Mouse (Mus musculus): ENCODE data around the gene Olfr64. TPM values are rescaled to one million over a fixed set of nuclear protein-coding genes. Genes with fewer than 3 reads are reported as not detected.
A peak's percentile ranks its signal among the peaks of the same experiment; 100 is the strongest.

Olfr64 gene
- not detected in 2 replicates for total RNA-seq (2014; rRNA removed)
- polyA plus RNA-seq (2012; rRNA removed) = not detected in 2 replicates

DNA sequence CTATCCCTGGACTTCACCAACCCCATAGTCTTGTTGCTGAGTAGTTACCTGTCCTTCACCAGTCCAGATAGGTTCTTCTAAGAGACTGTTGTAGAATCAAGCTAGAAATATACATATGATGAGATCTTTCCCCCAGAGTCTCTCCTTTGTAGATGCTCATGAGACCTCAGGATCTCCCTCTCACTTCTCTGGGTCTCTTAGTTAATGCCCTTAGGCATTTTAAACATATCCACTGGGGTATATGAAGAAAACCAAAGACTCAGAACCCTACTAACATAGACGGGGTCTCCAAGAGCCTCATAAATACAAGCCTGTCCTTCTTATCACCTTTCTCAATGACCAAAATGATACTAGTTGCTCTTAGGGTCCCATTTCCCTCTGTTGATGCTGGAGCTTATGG lies at the start of gene Olfr64:
Gene Olfr64 (minus strand): TSS at position 101 of the 400 bp plus-strand sequence.
- WGBS = 35% methylated on average over 1 of the region's 1 CpGs
- H3K4me1 ChIP-seq (ENCODE audit: control insufficient read depth, insufficient read depth, low read length) = no peaks in the 10 kb centered on the region
- no peak within 1 kb of the TSS for H3K4me3 ChIP-seq (ENCODE audit: insufficient read depth, low read depth, low read length)
- H3K27me3 ChIP-seq (ENCODE audit: control insufficient read depth, insufficient read depth, low read length) = no peaks in the 10 kb centered on the region
- no peak within 1 kb of the TSS for H3K9ac ChIP-seq (ENCODE audit: low read depth, low read length)
- H3K27ac ChIP-seq (replicated peaks; ENCODE audit: insufficient read depth, low read depth, low read length) = no peak within 1 kb of the TSS
- no peaks in the 10 kb centered on the region for H3K79me2 ChIP-seq (ENCODE audit: control insufficient read depth, insufficient read depth, low read length)
- H3K36me3 ChIP-seq (ENCODE audit: control insufficient read depth, insufficient read depth, low read length) = no peaks in the 10 kb centered on the region
- no peak for DNase-seq (ENCODE audit: extremely low read depth, low read depth, low spot score)
- TF ChIP-seq CTCF (IDR thresholded peaks at IDR 0.05; ENCODE audit: low read depth, low read length) = no peak
- TF ChIP-seq POLR2A (IDR thresholded peaks at IDR 0.05; ENCODE audit: extremely low read depth, insufficient read depth, low read length) = no peak

- Histone ChIP-seq H3K4me3 (ENCODE audit: insufficient read depth, low read depth, low read length) (no peak overlapping the region), H3K9ac (ENCODE audit: low read depth, low read length) (no peak overlapping the region), H3K36me3 (ENCODE audit: control insufficient read depth, insufficient read depth, low read length) (no peaks in the 10 kb centered on the region), H3K27me3 (ENCODE audit: control insufficient read depth, insufficient read depth, low read length) (no peaks in the 10 kb centered on the region), H3K79me2 (ENCODE audit: control insufficient read depth, insufficient read depth, low read length) (no peaks in the 10 kb centered on the region), H3K4me1 (ENCODE audit: control insufficient read depth, insufficient read depth, low read length) (no peaks in the 10 kb centered on the region), H3K27ac (replicated peaks; ENCODE audit: insufficient read depth, low read depth, low read length) (no peak overlapping the region)
- WGBS = 25% methylated on average over 2 of the region's 2 CpGs
- no peak for TF ChIP-seq POLR2A (IDR thresholded peaks at IDR 0.05; ENCODE audit: extremely low read depth, insufficient read depth, low read length)
- peak; percentile 64; the same call in 1 of the 2 replicates for TF ChIP-seq CTCF (IDR thresholded peaks at IDR 0.05; ENCODE audit: low read depth, low read length)
- DNase-seq (ENCODE audit: extremely low read depth, low read depth, low spot score) = peak; percentile 33
Measured at GRCm38 (mm10) chr7:103942730-103943129, 48.4 kb upstream of the Olfr64 start.

DNA sequence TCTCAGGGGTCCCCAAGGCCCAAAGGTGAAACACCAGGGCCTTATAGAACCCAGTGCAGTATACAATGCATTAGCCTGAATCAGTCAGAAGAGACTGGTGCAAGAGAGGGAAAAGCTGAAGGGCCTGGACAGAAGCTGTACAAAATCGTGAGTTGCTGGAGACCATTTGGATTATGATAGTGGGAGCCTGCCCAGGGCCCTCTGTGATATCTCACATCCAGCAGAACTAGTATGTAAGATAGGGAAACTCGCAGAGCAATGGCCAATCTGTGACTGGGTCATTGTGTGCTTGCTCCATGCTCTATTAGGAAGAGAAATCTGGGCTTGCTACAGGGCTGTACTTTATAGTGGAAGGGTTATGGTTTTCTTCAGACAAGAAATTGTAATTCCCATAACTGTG lies 40.0 kb upstream of the Olfr64 start, which contains the start of gene Olfr632:
Gene Olfr632 (plus strand): TSS at position 84 of the 400 bp plus-strand sequence.
- TF ChIP-seq POLR2A (IDR thresholded peaks at IDR 0.05; ENCODE audit: extremely low read depth, insufficient read depth, low read length) = no peak
- TF ChIP-seq CTCF (IDR thresholded peaks at IDR 0.05; ENCODE audit: low read depth, low read length) = no peak

GRCm38 (mm10) chr7:103928525-103928924 lies 34.2 kb upstream of the Olfr64 start, which contains the start of gene Olfr631:
Gene Olfr631 (plus strand): TSS chr7:103928825.
- Histone ChIP-seq H3K36me3 (ENCODE audit: control insufficient read depth, insufficient read depth, low read length) (no peaks in the 10 kb centered on the region), H3K9ac (ENCODE audit: low read depth, low read length) (no peak within 1 kb of the TSS), H3K27me3 (ENCODE audit: control insufficient read depth, insufficient read depth, low read length) (no peaks in the 10 kb centered on the region), H3K4me1 (ENCODE audit: control insufficient read depth, insufficient read depth, low read length) (no peaks in the 10 kb centered on the region), H3K79me2 (ENCODE audit: control insufficient read depth, insufficient read depth, low read length) (no peaks in the 10 kb centered on the region), H3K27ac (replicated peaks; ENCODE audit: insufficient read depth, low read depth, low read length) (no peak within 1 kb of the TSS), H3K4me3 (ENCODE audit: insufficient read depth, low read depth, low read length) (no peak within 1 kb of the TSS)
- TF ChIP-seq POLR2A (IDR thresholded peaks at IDR 0.05; ENCODE audit: extremely low read depth, insufficient read depth, low read length) (no peak), CTCF (IDR thresholded peaks at IDR 0.05; ENCODE audit: low read depth, low read length) (no peak)
- DNase-seq (ENCODE audit: extremely low read depth, low read depth, low spot score) = no peak

More for the DNA sequence above, 40.0 kb upstream of the Olfr64 start, which contains the start of gene Olfr632:
- Histone ChIP-seq H3K27me3 (ENCODE audit: control insufficient read depth, insufficient read depth, low read length) (no peaks in the 10 kb centered on the region), H3K36me3 (ENCODE audit: control insufficient read depth, insufficient read depth, low read length) (no peaks in the 10 kb centered on the region), H3K9ac (ENCODE audit: low read depth, low read length) (no peak within 1 kb of the TSS), H3K27ac (replicated peaks; ENCODE audit: insufficient read depth, low read depth, low read length) (no peak within 1 kb of the TSS), H3K79me2 (ENCODE audit: control insufficient read depth, insufficient read depth, low read length) (no peaks in the 10 kb centered on the region), H3K4me1 (ENCODE audit: control insufficient read depth, insufficient read depth, low read length) (no peaks in the 10 kb centered on the region), H3K4me3 (ENCODE audit: insufficient read depth, low read depth, low read length) (no peak within 1 kb of the TSS)
- 59% methylated on average over 2 of the region's 2 CpGs for WGBS
- DNase-seq (ENCODE audit: extremely low read depth, low read depth, low spot score) = no peak

DNA sequence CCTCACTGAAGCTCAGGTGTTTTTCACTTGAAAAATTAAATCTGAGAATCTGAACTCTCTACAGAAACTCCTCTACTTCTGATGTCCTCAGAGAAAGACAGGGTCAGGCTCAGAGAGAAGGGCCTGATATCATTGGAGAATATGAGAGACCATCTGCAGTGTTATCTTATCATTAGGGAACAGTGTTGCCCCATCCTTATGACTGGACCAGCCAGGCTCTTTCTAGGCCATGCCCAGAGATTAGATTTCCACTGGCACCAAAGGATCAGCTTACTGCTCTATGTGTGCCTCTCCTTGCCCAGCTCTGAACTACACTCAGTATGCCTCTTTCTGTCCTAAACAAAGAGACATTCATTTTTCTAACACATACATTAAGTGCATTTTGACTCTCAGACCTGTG lies 21.1 kb upstream of the Olfr64 start:
- Histone ChIP-seq H3K4me3 (ENCODE audit: insufficient read depth, low read depth, low read length) (no peak overlapping the region), H3K36me3 (ENCODE audit: control insufficient read depth, insufficient read depth, low read length) (no peaks in the 10 kb centered on the region), H3K79me2 (ENCODE audit: control insufficient read depth, insufficient read depth, low read length) (no peaks in the 10 kb centered on the region), H3K27me3 (ENCODE audit: control insufficient read depth, insufficient read depth, low read length) (no peaks in the 10 kb centered on the region), H3K4me1 (ENCODE audit: control insufficient read depth, insufficient read depth, low read length) (no peaks in the 10 kb centered on the region), H3K9ac (ENCODE audit: low read depth, low read length) (no peak overlapping the region), H3K27ac (replicated peaks; ENCODE audit: insufficient read depth, low read depth, low read length) (no peak overlapping the region)
- no peak for DNase-seq (ENCODE audit: extremely low read depth, low read depth, low spot score)
- TF ChIP-seq POLR2A (IDR thresholded peaks at IDR 0.05; ENCODE audit: extremely low read depth, insufficient read depth, low read length) (no peak), CTCF (IDR thresholded peaks at IDR 0.05; ENCODE audit: low read depth, low read length) (no peak)

DNA sequence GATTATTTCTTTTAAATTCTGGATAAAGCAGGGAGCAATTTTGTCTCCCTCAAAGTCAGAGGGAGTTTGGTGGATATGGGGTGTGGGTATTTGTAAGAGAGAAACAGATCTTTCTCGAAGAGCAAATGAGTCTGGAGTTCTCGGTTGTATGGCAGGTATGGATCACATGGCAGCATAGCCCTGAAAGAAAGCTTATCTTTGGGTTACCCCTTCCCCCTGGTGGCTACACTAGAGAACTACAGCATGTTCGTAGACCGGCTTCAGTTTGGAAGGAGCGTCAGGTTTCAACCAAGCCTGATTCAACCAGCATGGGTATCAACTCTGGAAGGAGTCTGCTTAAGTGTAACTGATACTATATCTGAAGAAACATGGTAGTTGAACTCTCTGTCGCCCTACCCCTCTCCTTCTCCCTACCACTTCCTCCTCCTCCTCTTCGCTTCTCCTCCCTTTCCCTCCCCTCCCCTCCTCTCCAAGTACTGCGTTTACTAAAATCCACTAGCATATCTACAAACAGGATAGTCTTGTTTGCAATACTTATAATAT lies 18.8 kb upstream of the Olfr64 start:
- WGBS = 47% methylated on average over 8 of the region's 8 CpGs
- Histone ChIP-seq H3K27ac (replicated peaks; ENCODE audit: insufficient read depth, low read depth, low read length) (no peak overlapping the region), H3K36me3 (ENCODE audit: control insufficient read depth, insufficient read depth, low read length) (no peaks in the 10 kb centered on the region), H3K4me3 (ENCODE audit: insufficient read depth, low read depth, low read length) (no peak overlapping the region), H3K9ac (ENCODE audit: low read depth, low read length) (no peak overlapping the region), H3K79me2 (ENCODE audit: control insufficient read depth, insufficient read depth, low read length) (no peaks in the 10 kb centered on the region), H3K4me1 (ENCODE audit: control insufficient read depth, insufficient read depth, low read length) (no peaks in the 10 kb centered on the region), H3K27me3 (ENCODE audit: control insufficient read depth, insufficient read depth, low read length) (no peaks in the 10 kb centered on the region)
- TF ChIP-seq CTCF (IDR thresholded peaks at IDR 0.05; ENCODE audit: low read depth, low read length) = no peak
- TF ChIP-seq POLR2A (IDR thresholded peaks at IDR 0.05; ENCODE audit: extremely low read depth, insufficient read depth, low read length) = no peak
- DNase-seq (ENCODE audit: extremely low read depth, low read depth, low spot score) = no peak
